Mouse (Mus musculus) kidney, embryonic 15.5 days (tissue): Measurements from ENCODE around the gene Gtf2ird1. TPM values are rescaled to one million over a fixed set of nuclear protein-coding genes. Genes with fewer than 3 reads are reported as not detected.

ENCODE experiments used
- ATAC-seq: fragments of 200-750 bp; cut with Nextera tagmentation; replicated peaks from 2 replicates; pipeline ENCODE4 v1.8.0; 2017; ENCODE audit warnings: moderate TSS enrichment; ENCODE audit not compliant: low FRiP score
- H3K27ac ChIP-seq: fragments of 300-500 bp; sonication (generic); 2 replicates; pipeline ENCODE4 v1.5.1; 2015; ENCODE audit warnings: mild to moderate bottlenecking, inconsistent platforms
- H3K27me3 ChIP-seq: fragments of 300-500 bp; sonication (generic); 2 replicates; pipeline ENCODE4 v1.6.1; 2015; ENCODE audit warnings: inconsistent platforms
- H3K36me3 ChIP-seq: fragments of 300-500 bp; sonication (generic); 2 replicates; pipeline ENCODE4 v1.6.1; 2015; ENCODE audit warnings: inconsistent platforms
- H3K4me1 ChIP-seq: fragments of 300-500 bp; sonication (generic); 2 replicates; pipeline ENCODE4 v1.6.1; 2015; ENCODE audit warnings: inconsistent platforms
- H3K4me2 ChIP-seq: fragments of 300-500 bp; sonication (generic); 2 replicates; pipeline ENCODE4 v1.6.1; 2015; ENCODE audit warnings: moderate library complexity, mild to moderate bottlenecking, inconsistent platforms
- H3K4me3 ChIP-seq: fragments of 300-500 bp; sonication (generic); replicated peaks from 2 replicates; pipeline ENCODE4 v1.5.1; 2015; ENCODE audit warnings: mild to moderate bottlenecking, inconsistent platforms
- H3K9ac ChIP-seq: fragments of 300-500 bp; sonication (generic); 2 replicates; pipeline ENCODE4 v1.6.1; 2015; ENCODE audit warnings: mild to moderate bottlenecking, inconsistent platforms
- H3K9me3 ChIP-seq: fragments of 300-500 bp; sonication (generic); replicated peaks from 2 replicates; pipeline ENCODE4 v1.6.1; 2016; ENCODE audit warnings: inconsistent platforms
- WGBS: fragments of 180-500 bp; shearing (Covaris S2); methylation state at CpG from one replicate; pipeline ENCODE4 v1.1.7; 2015; ENCODE audit warnings: mixed read lengths; 5-methylcytosine and 5-hydroxymethylcytosine counted together
- polyA plus RNA-seq: library from polyadenylated mRNA; unstranded; fragments of >200 nt; fragmentation: Nextera tagmentation; extraction: Ambion mirVana; gene quantifications from 2 replicates; pipeline ENCODE4 v1.2.1, GENCODE M21; 2015

Gtf2ird1 gene
- polyA plus RNA-seq, 1 experiment from 2014 or later, result 84.3 TPM

- no peaks in the 10 kb centered on the region; the same call in 1 of the 2 replicates for H3K9me3 ChIP-seq
- no peaks in the 10 kb centered on the region for H3K36me3 ChIP-seq
- H3K27ac ChIP-seq, result no peak overlapping the region
- peaks cover 14% of the 10 kb centered on the region for H3K4me1 ChIP-seq
- no peak for ATAC-seq
- WGBS, result 84% methylated on average over 8 of the region's 8 CpGs
- no peak overlapping the region for H3K4me3 ChIP-seq
- no peak overlapping the region for H3K4me2 ChIP-seq
- H3K9ac ChIP-seq, result no peak overlapping the region
- no peaks in the 10 kb centered on the region for H3K27me3 ChIP-seq
These were observed 14.1 kb upstream of the Gtf2ird1 start for GRCm38 (mm10) chr5:134470538-134471169.

DNA sequence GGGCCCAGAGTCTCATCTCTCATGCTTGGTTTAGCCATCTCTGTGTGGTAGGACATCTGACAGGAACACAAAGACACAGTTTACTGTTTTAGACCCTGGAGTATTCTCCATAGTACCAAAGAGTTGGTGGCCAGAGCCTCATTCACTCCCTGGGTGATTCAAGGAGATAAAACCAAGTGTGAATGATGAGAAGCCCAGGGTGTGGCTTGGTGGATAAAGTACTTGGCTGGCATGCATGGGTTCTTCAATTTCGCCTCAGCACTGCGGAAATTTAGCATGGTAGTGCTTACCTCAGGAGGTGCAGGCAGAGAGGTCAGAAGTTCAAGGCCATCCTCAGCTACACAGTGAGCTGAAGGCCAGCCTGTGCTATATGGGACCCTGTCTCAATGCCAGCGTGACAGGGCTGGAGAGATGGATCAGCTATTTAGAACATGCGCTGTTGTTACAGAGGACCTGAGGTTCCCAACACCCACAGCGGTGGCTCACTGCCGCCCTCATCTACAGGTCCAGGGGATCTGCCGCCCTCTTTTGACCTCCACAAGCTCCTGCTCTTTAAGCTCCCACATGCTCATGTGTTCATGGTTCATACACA lies 13.1 kb upstream of the Gtf2ird1 start:
- Histone ChIP-seq H3K36me3 (no peaks in the 10 kb centered on the region), H3K9ac (no peak overlapping the region), H3K4me3 (no peak overlapping the region), H3K27ac (no peak overlapping the region), H3K4me1 (peaks cover 14% of the 10 kb centered on the region), H3K27me3 (no peaks in the 10 kb centered on the region), H3K9me3 (no peaks in the 10 kb centered on the region), H3K4me2 (no peak overlapping the region)
- no peak for ATAC-seq
- WGBS, result 85% methylated on average over 7 of the region's 7 CpGs

GRCm38 (mm10) chr5:134468158-134468765 lies 11.7 kb upstream of the Gtf2ird1 start:
- Histone ChIP-seq H3K4me2 (no peak overlapping the region), H3K9me3 (no peaks in the 10 kb centered on the region), H3K4me1 (peaks cover 14% of the 10 kb centered on the region), H3K27me3 (no peaks in the 10 kb centered on the region), H3K36me3 (no peaks in the 10 kb centered on the region), H3K4me3 (no peak overlapping the region), H3K9ac (no peak overlapping the region), H3K27ac (no peak overlapping the region)
- WGBS, result 77% methylated on average over 10 of the region's 10 CpGs
- ATAC-seq, result no peak

- no peak overlapping the region for H3K4me2 ChIP-seq
These were observed 10.6 kb upstream of the Gtf2ird1 start for GRCm38 (mm10) chr5:134467030-134467549.

GRCm38 (mm10) chr5:134466296-134467029 lies 9.9 kb upstream of the Gtf2ird1 start:
- Histone ChIP-seq H3K4me3 (no peak overlapping the region), H3K36me3 (no peaks in the 10 kb centered on the region), H3K4me1 (peaks cover 14% of the 10 kb centered on the region), H3K9me3 (no peaks in the 10 kb centered on the region), H3K4me2 (no peak overlapping the region), H3K27ac (no peak overlapping the region), H3K9ac (no peak overlapping the region), H3K27me3 (no peaks in the 10 kb centered on the region)
- no peak for ATAC-seq
- 20% methylated on average over 21 of the region's 21 CpGs for WGBS

More at GRCm38 (mm10) chr5:134467030-134467549, 10.6 kb upstream of the Gtf2ird1 start:
- Histone ChIP-seq H3K36me3 (no peaks in the 10 kb centered on the region), H3K27me3 (no peaks in the 10 kb centered on the region), H3K9ac (no peak overlapping the region), H3K4me3 (no peak overlapping the region), H3K4me1 (peaks cover 14% of the 10 kb centered on the region), H3K9me3 (no peaks in the 10 kb centered on the region), H3K27ac (no peak overlapping the region)
- 65% methylated on average over 8 of the region's 8 CpGs for WGBS
- no peak for ATAC-seq

- H3K27ac ChIP-seq, result no peak overlapping the region
- no peaks in the 10 kb centered on the region for H3K27me3 ChIP-seq
- H3K4me2 ChIP-seq, result no peak overlapping the region
- H3K4me3 ChIP-seq, result no peak overlapping the region
- H3K4me1 ChIP-seq, result peaks cover 14% of the 10 kb centered on the region
- no peaks in the 10 kb centered on the region for H3K36me3 ChIP-seq
- no peak for ATAC-seq
- H3K9me3 ChIP-seq, result no peaks in the 10 kb centered on the region
- H3K9ac ChIP-seq, result no peak overlapping the region
- WGBS, result 77% methylated on average over 1 of the region's 1 CpGs
These were observed 8.7 kb upstream of the Gtf2ird1 start for GRCm38 (mm10) chr5:134465197-134465596.

DNA sequence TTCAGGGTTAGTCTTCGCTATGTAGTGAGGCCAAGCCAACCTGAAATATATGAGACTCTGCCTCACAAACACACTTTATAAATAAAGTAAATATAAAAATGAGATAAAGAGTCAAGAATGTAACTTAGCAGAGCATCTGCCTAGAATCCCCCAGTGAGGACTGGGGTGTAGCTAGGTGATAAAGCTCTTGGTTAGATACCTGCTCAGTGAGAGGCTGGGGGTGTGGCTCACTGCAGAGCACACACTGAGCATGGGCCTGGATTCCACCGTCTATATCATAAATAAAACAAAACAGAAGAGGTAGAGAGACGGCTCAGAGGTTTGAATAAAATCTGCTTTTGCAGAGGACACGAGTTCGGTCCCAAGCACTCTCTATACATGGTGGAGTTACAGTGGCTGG lies 7.7 kb upstream of the Gtf2ird1 start:
- WGBS, result 87% methylated on average over 5 of the region's 5 CpGs
- no peak overlapping the region for H3K27ac ChIP-seq
- no peak for ATAC-seq
- H3K4me2 ChIP-seq, result no peak overlapping the region
- no peaks in the 10 kb centered on the region for H3K27me3 ChIP-seq
- no peaks in the 10 kb centered on the region for H3K9me3 ChIP-seq
- no peak overlapping the region for H3K9ac ChIP-seq
- H3K4me3 ChIP-seq, result no peak overlapping the region
- H3K36me3 ChIP-seq, result no peaks in the 10 kb centered on the region
- peaks cover 14% of the 10 kb centered on the region for H3K4me1 ChIP-seq

DNA sequence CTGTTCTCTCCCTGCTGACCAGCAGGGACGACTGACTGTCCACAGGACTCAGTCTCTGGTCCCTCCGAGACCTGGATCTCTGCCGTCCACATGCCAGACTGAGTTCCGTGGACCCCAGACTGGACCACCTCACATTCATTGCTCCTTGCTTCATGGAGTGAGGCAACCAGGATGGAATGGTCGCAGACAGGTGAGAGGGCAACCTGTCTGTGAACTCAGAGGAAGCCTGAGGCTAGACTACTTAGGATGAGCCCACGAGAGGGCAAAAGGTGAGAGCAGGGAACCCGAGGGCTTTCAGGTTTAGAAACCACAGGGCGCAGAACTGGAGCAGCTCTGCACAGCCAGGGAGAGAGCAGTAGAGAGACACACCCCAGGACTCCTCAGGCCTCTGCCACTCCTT lies 6.2 kb upstream of the Gtf2ird1 start:
- Histone ChIP-seq H3K36me3 (no peaks in the 10 kb centered on the region), H3K4me2 (no peak overlapping the region), H3K9ac (no peak overlapping the region)

DNA sequence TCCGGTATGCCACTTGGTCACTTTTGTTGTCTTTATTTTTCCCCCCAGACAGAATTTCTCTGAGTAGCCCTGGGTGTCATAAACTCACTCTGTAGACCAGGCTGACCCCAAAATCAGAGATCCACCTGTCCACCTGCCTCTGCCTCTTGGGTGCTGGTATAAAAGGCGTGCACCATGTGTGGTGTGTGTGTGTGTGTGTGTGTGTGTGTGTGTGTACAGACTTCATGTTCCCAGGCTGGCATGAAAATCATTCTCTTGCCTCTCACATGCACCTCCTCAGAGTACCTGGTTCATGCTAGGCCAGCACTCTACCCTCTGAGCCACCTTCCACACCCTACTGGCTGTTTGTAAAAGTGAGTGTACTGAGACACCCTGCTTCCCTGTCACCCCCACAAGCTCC lies 5.8 kb upstream of the Gtf2ird1 start:
- 79% methylated on average over 2 of the region's 2 CpGs for WGBS
- ATAC-seq, result no peak
- H3K9me3 ChIP-seq, result no peaks in the 10 kb centered on the region

More for the DNA sequence above, 6.2 kb upstream of the Gtf2ird1 start:
- no peaks in the 10 kb centered on the region for H3K9me3 ChIP-seq
- no peak overlapping the region for H3K4me3 ChIP-seq
- WGBS, result 79% methylated on average over 8 of the region's 8 CpGs
- no peak for ATAC-seq
- peaks cover 14% of the 10 kb centered on the region for H3K4me1 ChIP-seq
- no peaks in the 10 kb centered on the region for H3K27me3 ChIP-seq
- no peak overlapping the region for H3K27ac ChIP-seq

GRCm38 (mm10) chr5:134460546-134460945 lies 4.0 kb upstream of the Gtf2ird1 start:
- Histone ChIP-seq H3K9ac (no peak overlapping the region), H3K27me3 (no peaks in the 10 kb centered on the region), H3K4me2 (no peak overlapping the region), H3K36me3 (no peaks in the 10 kb centered on the region), H3K9me3 (no peaks in the 10 kb centered on the region), H3K4me1 (no peaks in the 10 kb centered on the region), H3K27ac (no peak overlapping the region), H3K4me3 (no peak overlapping the region)
- no peak for ATAC-seq
- WGBS, result 95% methylated on average over 4 of the region's 4 CpGs

More for the DNA sequence above, 5.8 kb upstream of the Gtf2ird1 start:
- Histone ChIP-seq H3K4me1 (peaks cover 14% of the 10 kb centered on the region), H3K9ac (no peak overlapping the region), H3K36me3 (no peaks in the 10 kb centered on the region), H3K4me3 (no peak overlapping the region), H3K4me2 (no peak overlapping the region), H3K27me3 (no peaks in the 10 kb centered on the region), H3K27ac (no peak overlapping the region)

- H3K27ac ChIP-seq, result no peak overlapping the region
- H3K9ac ChIP-seq, result no peak overlapping the region
- no peaks in the 10 kb centered on the region for H3K27me3 ChIP-seq
- no peaks in the 10 kb centered on the region for H3K9me3 ChIP-seq
- H3K4me3 ChIP-seq, result no peak overlapping the region
- WGBS, result 81% methylated on average over 7 of the region's 7 CpGs
- no peaks in the 10 kb centered on the region for H3K36me3 ChIP-seq
- no peak overlapping the region for H3K4me2 ChIP-seq
- no peak for ATAC-seq
- H3K4me1 ChIP-seq, result peaks cover 14% of the 10 kb centered on the region
These were observed 2.6 kb upstream of the Gtf2ird1 start for GRCm38 (mm10) chr5:134459096-134459495.

DNA sequence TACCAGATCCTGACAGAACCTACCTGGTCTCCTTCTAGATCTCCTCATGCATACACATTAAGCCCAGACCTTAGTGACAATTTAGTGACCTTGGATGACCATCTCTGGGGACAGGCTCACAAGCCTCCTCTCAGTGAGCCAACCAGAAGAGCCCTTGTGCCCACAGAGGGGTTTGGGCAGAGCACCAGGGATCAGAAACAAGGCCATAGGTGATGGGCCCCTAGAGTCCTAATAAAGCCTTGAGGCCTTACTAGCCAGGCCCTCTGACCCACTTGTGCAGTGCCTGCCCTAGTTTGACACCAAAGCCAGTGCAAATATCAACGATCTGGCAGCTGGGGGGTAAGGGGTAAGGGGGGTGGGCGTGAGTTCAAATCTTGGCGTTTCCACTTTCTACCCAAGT lies 1.9 kb upstream of the Gtf2ird1 start:
- Histone ChIP-seq H3K4me2 (no peak overlapping the region), H3K4me3 (no peak overlapping the region), H3K4me1 (peaks cover 21% of the 10 kb centered on the region), H3K36me3 (no peaks in the 10 kb centered on the region), H3K9ac (no peak overlapping the region), H3K9me3 (no peaks in the 10 kb centered on the region), H3K27me3 (no peaks in the 10 kb centered on the region), H3K27ac (no peak overlapping the region)
- 98% methylated on average over 3 of the region's 3 CpGs for WGBS
- no peak for ATAC-seq
